Mouse (Mus musculus) cortical plate, adult 2 months (tissue): ENCODE measurements around the gene Kirrel3. TPM values are rescaled to one million over a fixed set of nuclear protein-coding genes. Genes with fewer than 3 reads are reported as not detected.

ENCODE experiments used
- H3K27ac ChIP-seq: fragments of 200-500 bp; 2 replicates; pipeline ENCODE4 v1.5.1; 2012; ENCODE audit warnings: low read length, control low read depth, inconsistent platforms; ENCODE audit not compliant: insufficient read depth
- H3K4me1 ChIP-seq: fragments of 200-500 bp; 2 replicates; pipeline ENCODE4 v1.6.1; 2011; ENCODE audit warnings: low read length; ENCODE audit not compliant: control insufficient read depth, insufficient read depth
- H3K4me3 ChIP-seq: fragments of 200-500 bp; 2 replicates; pipeline ENCODE4 v1.5.1; 2011; ENCODE audit warnings: mild to moderate bottlenecking, low read length, control low read depth; ENCODE audit not compliant: insufficient read depth
- CTCF ChIP-seq: fragments of 200-500 bp; IDR thresholded peaks from 2 replicates; pipeline ENCODE4 v1.5.1; 2011; ENCODE audit warnings: mild to moderate bottlenecking, control low read depth, low read length; ENCODE audit not compliant: insufficient read depth; ENCODE audit errors: extremely low read depth
- POLR2A ChIP-seq: fragments of 200-500 bp; IDR thresholded peaks from 2 replicates; pipeline ENCODE4 v1.6.1; 2011; ENCODE audit warnings: mild to moderate bottlenecking, low read length, control low read depth; ENCODE audit not compliant: insufficient read depth; ENCODE audit errors: extremely low read depth
- polyA plus RNA-seq: library from polyadenylated mRNA; depleted of rRNA; stranded (reverse); fragments of >200 nt; gene quantifications from 2 replicates; pipeline ENCODE4 v1.2.3, GENCODE M21; 2012

The Kirrel3 gene
- polyA plus RNA-seq, 1 experiment: 23.1 TPM

DNA sequence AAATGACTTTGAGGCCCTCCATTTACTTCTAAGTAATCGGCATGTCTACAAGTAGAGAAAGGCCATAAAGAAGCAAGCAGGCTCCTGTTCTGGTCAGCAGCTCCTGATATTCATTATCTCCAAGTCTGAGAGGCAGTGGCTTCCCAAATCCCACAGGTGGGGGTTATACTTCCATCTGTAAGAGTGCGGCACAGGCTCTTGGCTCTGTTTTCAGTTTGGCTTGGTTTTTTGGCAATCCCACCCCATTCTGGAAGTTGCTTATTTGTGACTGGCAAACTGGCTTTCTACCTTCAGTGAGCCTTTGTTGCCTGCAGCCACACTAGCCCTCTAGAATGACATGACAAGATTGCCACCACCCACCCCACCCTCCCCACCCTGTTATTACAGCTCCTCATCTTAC is 100.4 kb downstream of the Kirrel3 start:
- no peak overlapping the region for H3K27ac ChIP-seq
- H3K4me1 ChIP-seq: no peaks in the 10 kb centered on the region
- TF ChIP-seq CTCF (no peak), POLR2A (no peak)
- H3K4me3 ChIP-seq: no peak overlapping the region

DNA sequence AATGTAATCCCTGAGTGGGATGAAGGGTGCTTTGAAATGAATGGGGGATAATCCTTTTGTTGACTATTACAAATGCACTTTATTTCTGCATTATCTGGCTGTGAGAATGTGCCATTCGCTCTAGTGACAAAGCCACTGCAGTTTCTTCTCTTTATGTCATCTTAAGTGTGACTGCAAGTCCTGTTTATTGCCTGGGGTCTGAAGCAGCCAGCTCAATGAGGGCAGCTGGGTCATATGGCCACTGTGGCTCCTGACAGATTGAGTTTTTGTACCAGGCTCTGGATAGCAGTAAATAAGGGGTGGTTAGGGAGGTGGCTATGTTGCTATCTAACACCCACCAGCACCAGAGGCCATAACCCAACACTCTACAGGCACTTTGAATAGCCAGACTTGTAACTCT is 104.1 kb downstream of the Kirrel3 start:
- Histone ChIP-seq H3K4me1 (no peaks in the 10 kb centered on the region; the same call in 1 of the 2 replicates), H3K27ac (no peak overlapping the region), H3K4me3 (no peak overlapping the region)
- TF ChIP-seq CTCF: no peak
- TF ChIP-seq POLR2A: no peak

DNA sequence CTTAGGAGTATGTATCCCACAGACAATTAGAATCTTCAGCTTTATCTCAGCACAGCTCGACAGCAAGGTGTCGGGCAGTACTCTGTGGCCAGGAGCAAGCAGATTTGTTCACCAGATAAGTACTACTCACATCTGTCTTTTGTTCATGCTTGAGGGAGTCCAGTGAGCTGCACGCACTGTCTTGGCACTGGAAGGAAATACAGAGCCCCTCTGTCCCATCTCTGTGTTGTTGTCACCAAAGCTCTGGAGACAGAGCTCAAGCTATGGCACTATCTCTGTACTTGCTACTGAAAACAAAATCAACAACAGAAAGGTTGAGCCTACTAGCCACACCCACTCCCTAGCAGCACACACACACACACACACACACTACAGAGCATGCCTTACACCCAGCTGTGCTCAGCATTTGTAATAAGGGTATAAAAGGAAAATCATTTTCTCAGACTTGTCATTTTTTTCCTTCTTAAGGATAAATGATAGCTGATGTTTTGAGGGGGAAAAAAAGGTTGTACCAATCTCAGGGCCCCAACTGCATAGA is 106.4 kb downstream of the Kirrel3 start:
- H3K4me1 ChIP-seq: no peaks in the 10 kb centered on the region; the same call in 1 of the 2 replicates
- TF ChIP-seq CTCF (no peak), POLR2A (no peak)
- H3K27ac ChIP-seq: no peak overlapping the region
- no peak overlapping the region for H3K4me3 ChIP-seq

DNA sequence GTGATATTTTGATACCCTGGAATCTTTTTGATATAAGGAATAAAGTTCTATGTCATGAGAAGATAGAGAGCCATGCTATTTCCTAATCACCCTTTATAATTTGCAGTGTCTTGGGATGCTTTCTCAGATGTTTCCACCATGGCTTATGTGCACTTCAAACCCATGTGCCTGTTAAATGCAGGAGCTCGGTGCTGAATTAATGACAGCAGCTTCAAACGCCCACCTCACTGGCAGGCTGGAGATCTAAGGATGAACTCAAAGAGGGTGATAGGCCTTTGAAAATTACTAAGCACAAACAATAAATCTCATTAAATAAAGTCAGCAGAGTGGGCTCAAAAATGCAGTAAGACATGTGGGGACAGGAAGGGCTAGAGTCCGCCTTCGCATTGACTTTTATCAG is 108.2 kb downstream of the Kirrel3 start:
- TF ChIP-seq CTCF (no peak), POLR2A (no peak)
- H3K4me1 ChIP-seq: no peaks in the 10 kb centered on the region; the same call in 1 of the 2 replicates
- H3K27ac ChIP-seq: no peak overlapping the region
- H3K4me3 ChIP-seq: no peak overlapping the region

DNA sequence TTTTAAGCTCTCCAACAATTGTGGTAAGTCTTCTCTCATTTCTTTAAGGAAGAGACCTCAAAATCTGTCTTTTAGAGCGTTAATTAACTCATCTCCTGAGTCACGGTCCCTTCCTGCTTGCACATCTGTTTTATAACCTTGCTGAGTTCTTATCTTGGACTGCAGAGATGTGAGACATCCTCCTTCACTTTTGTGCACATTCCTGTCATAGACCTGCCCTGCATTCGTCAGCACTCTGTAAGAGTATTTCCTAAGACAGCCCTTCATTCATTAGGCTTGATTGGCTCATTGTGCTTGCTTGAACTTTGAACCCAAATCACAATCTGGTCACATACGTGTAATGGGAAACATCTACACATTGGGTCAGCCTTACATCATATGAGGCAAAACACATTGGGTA is 114.6 kb downstream of the Kirrel3 start:
- no peak for TF ChIP-seq POLR2A
- TF ChIP-seq CTCF: no peak
- no peak overlapping the region for H3K4me3 ChIP-seq
- H3K4me1 ChIP-seq: no peaks in the 10 kb centered on the region; the same call in 1 of the 2 replicates
- H3K27ac ChIP-seq: no peak overlapping the region

DNA sequence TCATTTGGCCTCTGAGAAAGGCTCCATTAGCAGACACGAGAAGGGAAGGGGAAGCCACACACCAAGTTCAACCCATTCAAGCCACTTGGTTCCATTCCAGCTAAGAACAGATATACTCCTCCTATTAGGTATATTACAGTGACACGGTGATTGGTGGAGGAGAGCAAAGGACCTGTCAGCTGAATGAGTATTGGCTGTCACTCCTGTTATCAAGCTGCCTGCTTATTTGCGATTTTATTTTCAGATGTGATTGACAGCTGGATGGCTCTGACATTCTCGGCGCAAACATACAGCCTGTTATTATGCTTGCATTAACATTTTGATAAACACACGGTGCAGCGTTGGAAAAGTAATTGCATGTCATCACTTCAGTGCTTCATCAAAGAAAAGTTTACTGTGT is 118.1 kb downstream of the Kirrel3 start:
- no peak for TF ChIP-seq CTCF
- TF ChIP-seq POLR2A: no peak
- Histone ChIP-seq H3K4me3 (no peak overlapping the region), H3K4me1 (no peaks in the 10 kb centered on the region; the same call in 1 of the 2 replicates), H3K27ac (no peak overlapping the region)

DNA sequence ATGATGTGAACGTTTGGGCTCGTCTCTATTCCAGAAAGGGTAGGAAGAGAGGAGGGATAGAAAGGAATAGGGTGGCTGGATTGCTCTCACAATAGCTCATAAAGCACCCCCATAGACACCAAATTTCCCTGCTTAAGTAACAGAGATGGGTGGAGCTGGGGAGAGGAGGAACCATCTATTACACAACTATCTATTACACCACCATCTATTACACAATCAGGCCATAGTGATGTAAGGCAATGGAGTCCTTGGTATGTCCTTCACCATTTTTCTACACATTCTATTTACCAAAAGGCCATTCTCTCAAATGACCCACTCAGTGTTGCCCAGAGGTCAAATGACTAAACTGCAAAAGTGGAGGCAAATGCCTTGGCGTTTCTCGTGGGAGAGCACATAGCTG is 119.2 kb downstream of the Kirrel3 start:
- no peaks in the 10 kb centered on the region; the same call in 1 of the 2 replicates for H3K4me1 ChIP-seq
- no peak overlapping the region for H3K4me3 ChIP-seq
- TF ChIP-seq CTCF (no peak), POLR2A (no peak)
- H3K27ac ChIP-seq: no peak overlapping the region

DNA sequence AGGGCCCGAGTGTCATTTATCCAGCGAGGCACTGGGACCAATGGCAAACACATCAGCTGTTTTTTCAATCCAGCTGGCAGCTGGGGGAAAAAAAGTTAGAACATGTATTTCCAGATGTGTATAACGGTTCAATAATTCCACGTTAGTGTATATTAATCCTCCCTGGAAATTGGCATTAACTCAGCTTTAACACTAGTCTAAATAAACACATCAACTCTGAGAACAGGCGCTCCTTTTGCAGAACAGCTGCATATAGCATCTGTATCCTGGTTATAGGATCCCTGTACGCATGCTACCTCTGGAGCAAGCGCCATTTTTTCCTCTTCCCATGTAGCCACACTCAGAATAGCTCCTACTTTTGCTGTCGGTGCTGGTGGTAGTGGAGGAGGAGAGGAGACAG is 119.8 kb downstream of the Kirrel3 start:
- Histone ChIP-seq H3K4me3 (no peak overlapping the region), H3K4me1 (no peaks in the 10 kb centered on the region; the same call in 1 of the 2 replicates), H3K27ac (no peak overlapping the region)
- TF ChIP-seq POLR2A: no peak
- TF ChIP-seq CTCF: no peak

DNA sequence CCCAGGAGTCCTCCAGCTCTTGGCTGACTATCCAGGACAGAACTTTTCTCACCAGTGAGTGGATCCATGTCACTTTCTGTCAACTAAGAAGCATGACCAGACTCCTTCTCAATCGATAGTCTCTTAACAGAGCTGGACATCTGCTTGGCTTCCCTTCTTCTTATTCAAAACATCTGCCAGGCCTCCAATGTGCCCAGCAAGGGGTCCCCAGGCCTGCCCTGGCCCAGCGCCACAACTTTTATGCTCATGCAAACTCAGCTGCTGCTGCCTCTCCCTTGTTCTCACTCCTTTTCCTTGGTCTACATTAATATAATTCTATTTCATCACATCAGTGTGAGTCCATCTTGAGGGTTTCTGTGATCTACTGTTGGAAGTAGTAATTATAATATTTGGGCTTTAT is 122.3 kb downstream of the Kirrel3 start:
- no peak for TF ChIP-seq CTCF
- no peak for TF ChIP-seq POLR2A

DNA sequence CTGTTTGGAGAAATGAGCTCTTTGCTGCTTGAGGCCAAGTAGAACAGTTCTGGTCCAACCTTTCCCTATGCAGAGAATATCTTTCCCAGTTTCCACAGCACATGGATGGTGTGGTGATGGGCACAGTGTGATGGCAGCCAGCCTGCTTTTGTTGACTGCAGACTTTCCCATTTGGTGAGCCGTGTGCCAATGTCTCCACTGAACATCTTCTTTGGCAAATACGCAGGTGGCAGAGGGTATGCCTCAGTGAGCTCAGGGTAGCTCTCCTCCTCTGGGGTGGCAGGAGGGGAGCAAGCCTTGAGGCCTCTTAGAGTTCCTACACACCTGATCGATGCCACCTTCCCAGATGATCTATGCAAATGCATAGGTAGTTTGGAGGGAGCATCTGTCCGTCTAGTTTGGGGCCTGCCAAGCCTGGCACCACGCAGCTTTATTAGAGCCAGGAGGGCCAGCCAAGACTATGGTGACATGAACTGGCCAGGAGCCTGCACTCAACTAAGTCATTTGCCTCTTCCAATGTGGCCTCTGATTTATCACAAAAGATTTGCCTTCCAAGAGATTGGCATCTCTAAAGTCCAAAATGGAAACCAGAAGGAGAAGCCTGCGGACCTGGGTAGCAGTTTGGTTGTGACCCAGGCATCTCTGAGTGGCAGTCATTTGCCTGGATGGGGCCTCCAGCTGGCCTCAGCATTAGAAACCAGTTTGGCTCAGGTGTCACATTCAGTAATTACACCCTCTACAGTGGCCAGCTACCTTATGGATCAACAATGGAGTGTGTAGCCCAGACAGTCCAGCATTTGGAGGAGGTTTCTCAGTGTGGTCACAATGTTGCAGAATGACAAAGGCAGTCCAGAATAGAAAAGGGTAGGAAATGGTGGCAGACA is 127.4 kb downstream of the Kirrel3 start:
- no peaks in the 10 kb centered on the region; the same call in 1 of the 2 replicates for H3K4me1 ChIP-seq
- TF ChIP-seq CTCF (no peak), POLR2A (no peak)
- H3K27ac ChIP-seq: no peak overlapping the region
- H3K4me3 ChIP-seq: no peak overlapping the region

More for the DNA sequence above, 122.3 kb downstream of the Kirrel3 start:
- Histone ChIP-seq H3K27ac (no peak overlapping the region), H3K4me1 (no peaks in the 10 kb centered on the region; the same call in 1 of the 2 replicates), H3K4me3 (no peak overlapping the region)
